Mouse (Mus musculus) stomach, embryonic 14.5 days (tissue): ENCODE measurements around the gene Ints13. TPM values are rescaled to one million over a fixed set of nuclear protein-coding genes. Genes with fewer than 3 reads are reported as not detected.
"Not testable (repeated sequence)": the region's sequence is repeated elsewhere in the genome, so short reads cannot be mapped to it uniquely, and the experiment has no call there.

Experiments used
- ATAC-seq: fragments of 200-750 bp; cut with Nextera tagmentation; 2 replicates; pipeline ENCODE4 v1.8.0; 2017; ENCODE audit warnings: low read depth, moderate TSS enrichment; ENCODE audit not compliant: insufficient number of reproducible peaks, insufficient read depth, low FRiP score
- H3K27ac ChIP-seq: fragments of 300-500 bp; sonication (generic); 2 replicates; pipeline ENCODE4 v1.5.1; 2014; ENCODE audit warnings: mild to moderate bottlenecking, low read length, moderate library complexity, mixed read lengths
- H3K27me3 ChIP-seq: fragments of 300-500 bp; sonication (generic); 2 replicates; pipeline ENCODE4 v1.6.1; 2014; ENCODE audit warnings: low read length, control low read depth, mixed read lengths; ENCODE audit not compliant: control insufficient read depth, insufficient read depth
- H3K36me3 ChIP-seq: fragments of 300-500 bp; sonication (generic); 2 replicates; pipeline ENCODE4 v1.6.1; 2014; ENCODE audit warnings: mild to moderate bottlenecking, control low read depth, low read length, moderate library complexity, mixed read lengths; ENCODE audit not compliant: control insufficient read depth, insufficient read depth
- H3K4me1 ChIP-seq: fragments of 300-500 bp; sonication (generic); 2 replicates; pipeline ENCODE4 v1.6.1; 2014; ENCODE audit warnings: low read length, control low read depth, mixed read lengths; ENCODE audit not compliant: control insufficient read depth, insufficient read depth
- H3K4me2 ChIP-seq: fragments of 300-500 bp; sonication (generic); replicated peaks from 2 replicates; pipeline ENCODE4 v1.6.1; 2014; ENCODE audit warnings: low read depth, low read length, control low read depth
- H3K4me3 ChIP-seq: fragments of 300-500 bp; sonication (generic); 2 replicates; pipeline ENCODE4 v1.5.1; 2014; ENCODE audit warnings: low read depth, low read length, control low read depth
- H3K9ac ChIP-seq: fragments of 300-500 bp; sonication (generic); replicated peaks from 2 replicates; pipeline ENCODE4 v1.6.1; 2014; ENCODE audit warnings: low read depth, mild to moderate bottlenecking, control low read depth, low read length, moderate library complexity, mixed read lengths
- H3K9me3 ChIP-seq: fragments of 300-500 bp; sonication (generic); 2 replicates; pipeline ENCODE4 v1.6.1; 2016; ENCODE audit warnings: low read depth, low read length, control low read depth; ENCODE audit not compliant: control insufficient read depth
- WGBS: fragments of 180-500 bp; shearing (Covaris S2); extraction: QIAGEN DNeasy Blood & Tissue Kit; methylation state at CpG from one replicate; pipeline ENCODE4 v1.1.7; 2014; 5-methylcytosine and 5-hydroxymethylcytosine counted together
- polyA plus RNA-seq: library from polyadenylated mRNA; unstranded; fragments of >200 nt; fragmentation: Nextera tagmentation; extraction: Ambion mirVana; gene quantifications from 2 replicates; pipeline ENCODE4 v1.2.1, GENCODE M21; 2014

The Ints13 gene
- polyA plus RNA-seq, 1 experiment from 2014 or later: 58.0 TPM

- no peak overlapping the region for H3K9ac ChIP-seq
- H3K4me2 ChIP-seq: no peak overlapping the region
- peaks cover 15% of the 10 kb centered on the region; the same call in 1 of the 2 replicates for H3K4me1 ChIP-seq
- no peaks in the 10 kb centered on the region for H3K9me3 ChIP-seq
- H3K4me3 ChIP-seq: no peak overlapping the region
- no peaks in the 10 kb centered on the region for H3K27me3 ChIP-seq
- no peak overlapping the region for H3K27ac ChIP-seq
- peaks cover 9% of the 10 kb centered on the region for H3K36me3 ChIP-seq
- no peak for ATAC-seq
These were observed 5.6 kb downstream of the Ints13 start for GRCm38 (mm10) chr6:146572073-146572472.

GRCm38 (mm10) chr6:146562461-146562860, 15.2 kb downstream of the Ints13 start:
- not testable (repeated sequence) for H3K4me2 ChIP-seq, H3K4me3 ChIP-seq, H3K4me1 ChIP-seq, ATAC-seq, H3K9me3 ChIP-seq, H3K27me3 ChIP-seq, H3K9ac ChIP-seq, H3K27ac ChIP-seq
- peaks cover 27% of the 10 kb centered on the region for H3K36me3 ChIP-seq
- WGBS: 78% methylated on average over 1 of the region's 1 CpGs

- no peak overlapping the region for H3K4me2 ChIP-seq
- ATAC-seq: no peak
- H3K4me3 ChIP-seq: no peak overlapping the region
- H3K9me3 ChIP-seq: no peaks in the 10 kb centered on the region
- H3K9ac ChIP-seq: no peak overlapping the region
- H3K27me3 ChIP-seq: no peaks in the 10 kb centered on the region
- H3K36me3 ChIP-seq: peaks cover 66% of the 10 kb centered on the region
- H3K27ac ChIP-seq: no peak overlapping the region
- H3K4me1 ChIP-seq: no peaks in the 10 kb centered on the region
These were observed 26.3 kb downstream of the Ints13 start for GRCm38 (mm10) chr6:146551326-146551725.

GRCm38 (mm10) chr6:146550421-146550820, 27.2 kb downstream of the Ints13 start:
- Histone ChIP-seq H3K4me1 (no peaks in the 10 kb centered on the region), H3K9me3 (no peaks in the 10 kb centered on the region), H3K4me2 (no peak overlapping the region), H3K27me3 (no peaks in the 10 kb centered on the region), H3K9ac (no peak overlapping the region), H3K36me3 (peaks cover 57% of the 10 kb centered on the region), H3K4me3 (no peak overlapping the region), H3K27ac (no peak overlapping the region)
- WGBS: 74% methylated on average over 2 of the region's 2 CpGs
- no peak for ATAC-seq

- no peak overlapping the region for H3K9ac ChIP-seq
- no peaks in the 10 kb centered on the region for H3K9me3 ChIP-seq
- no peak overlapping the region for H3K27ac ChIP-seq
- no peaks in the 10 kb centered on the region for H3K27me3 ChIP-seq
- peaks cover 15% of the 10 kb centered on the region for H3K36me3 ChIP-seq
- no peak overlapping the region for H3K4me2 ChIP-seq
- WGBS: 75% methylated on average over 5 of the region's 5 CpGs
- no peaks in the 10 kb centered on the region for H3K4me1 ChIP-seq
- no peak overlapping the region for H3K4me3 ChIP-seq
- 0 out of 2 replicates have a peak, but pooled peaks have one; percentile 10 for ATAC-seq
These were observed 32.3 kb downstream of the Ints13 start for GRCm38 (mm10) chr6:146545289-146545865.

- H3K9me3 ChIP-seq: no peaks in the 10 kb centered on the region
- H3K9ac ChIP-seq: no peak overlapping the region
- ATAC-seq: no peak
- no peaks in the 10 kb centered on the region for H3K4me1 ChIP-seq
- no peak overlapping the region for H3K27ac ChIP-seq
- no peak overlapping the region for H3K4me3 ChIP-seq
- no peaks in the 10 kb centered on the region for H3K27me3 ChIP-seq
- H3K4me2 ChIP-seq: no peak overlapping the region
- H3K36me3 ChIP-seq: peaks cover 10% of the 10 kb centered on the region; the same call in 1 of the 2 replicates
- 92% methylated on average over 1 of the region's 1 CpGs for WGBS
These were observed 33.0 kb downstream of the Ints13 start for GRCm38 (mm10) chr6:146544622-146545021.

- H3K27me3 ChIP-seq: no peaks in the 10 kb centered on the region
- H3K9me3 ChIP-seq: no peaks in the 10 kb centered on the region
- 85% methylated on average over 3 of the region's 3 CpGs for WGBS
- no peak for ATAC-seq
- no peaks in the 10 kb centered on the region for H3K36me3 ChIP-seq
- H3K27ac ChIP-seq: no peak overlapping the region
- H3K4me1 ChIP-seq: 0 out of 2 replicates have a peak, but pooled peaks cover 5% of the 10 kb centered on the region
- no peak overlapping the region for H3K4me2 ChIP-seq
- H3K4me3 ChIP-seq: no peak overlapping the region
- H3K9ac ChIP-seq: no peak overlapping the region
These were observed 37.2 kb downstream of the Ints13 start for GRCm38 (mm10) chr6:146540386-146540785.

GRCm38 (mm10) chr6:146538661-146539060, 39.0 kb downstream of the Ints13 start:
- Histone ChIP-seq H3K27me3 (no peaks in the 10 kb centered on the region), H3K27ac (no peak overlapping the region), H3K9ac (no peak overlapping the region), H3K9me3 (no peaks in the 10 kb centered on the region), H3K4me2 (no peak overlapping the region), H3K36me3 (no peaks in the 10 kb centered on the region), H3K4me3 (no peak overlapping the region), H3K4me1 (0 out of 2 replicates have a peak, but pooled peaks cover 5% of the 10 kb centered on the region)
- WGBS: 64% methylated on average over 4 of the region's 4 CpGs
- no peak for ATAC-seq

GRCm38 (mm10) chr6:146538071-146538470, 39.6 kb downstream of the Ints13 start:
- Histone ChIP-seq H3K4me1 (0 out of 2 replicates have a peak, but pooled peaks cover 5% of the 10 kb centered on the region), H3K4me3 (no peak overlapping the region), H3K4me2 (no peak overlapping the region), H3K27ac (no peak overlapping the region), H3K9ac (no peak overlapping the region), H3K9me3 (no peaks in the 10 kb centered on the region), H3K36me3 (no peaks in the 10 kb centered on the region), H3K27me3 (no peaks in the 10 kb centered on the region)
- WGBS: 54% methylated on average over 2 of the region's 2 CpGs
- ATAC-seq: no peak
